Mouse (Mus musculus): ENCODE measurements around the gene Rd3. TPM values are rescaled to one million over a fixed set of nuclear protein-coding genes. Genes with fewer than 3 reads are reported as not detected.

Gene Rd3
- polyA plus RNA-seq, 1 experiment: not detected

DNA sequence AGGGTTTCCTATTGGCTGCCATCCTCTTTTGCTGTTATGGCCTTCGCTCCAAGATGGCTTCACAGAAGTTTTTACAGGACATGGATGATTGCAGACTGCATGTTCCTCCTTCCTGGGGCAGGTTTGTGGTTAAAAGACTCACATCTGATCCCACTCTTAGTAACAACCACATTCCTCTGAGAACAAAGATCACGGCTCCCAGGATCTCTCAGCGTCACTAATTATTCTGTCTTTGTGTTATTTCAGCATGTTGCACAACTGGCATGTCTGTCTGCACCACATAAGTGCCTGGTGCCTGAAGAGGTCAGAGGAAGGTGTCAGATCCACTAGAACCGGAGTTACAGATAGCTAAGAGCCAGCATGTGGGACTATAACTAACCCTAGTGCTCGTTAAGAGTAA is 7.2 kb upstream of the Rd3 start:
- no peak overlapping the region for H3ac ChIP-seq (ENCODE audit: control insufficient read depth, insufficient read length)
- H3K27me3 ChIP-seq (ENCODE audit: control insufficient read depth, insufficient read depth, insufficient read length): no peaks in the 10 kb centered on the region
- H3K4me2 ChIP-seq (ENCODE audit: low read depth): no peak overlapping the region
- H3K79me2 ChIP-seq (ENCODE audit: control insufficient read depth, insufficient read depth): no peaks in the 10 kb centered on the region
- no peaks in the 10 kb centered on the region for H3K36me3 ChIP-seq (ENCODE audit: control insufficient read depth, insufficient read depth)
- TF ChIP-seq REST (IDR thresholded peaks at IDR 0.05; ENCODE audit: insufficient read depth, insufficient read length) (no peak), CEBPB (IDR thresholded peaks at IDR 0.05; ENCODE audit: insufficient read depth, poor library complexity, severe bottlenecking) (peak; percentile 62; the same call in 1 of the 2 replicates), MYOG (IDR thresholded peaks at IDR 0.05; ENCODE audit: control insufficient read depth in 1 of 3, insufficient read depth in 1 of 3, insufficient read length in 2 of 3, low read depth in 2 of 3) (no peak), E2F4 (IDR thresholded peaks at IDR 0.05; ENCODE audit: insufficient read depth) (no peak)
- H3K4me3 ChIP-seq: no peak overlapping the region

DNA sequence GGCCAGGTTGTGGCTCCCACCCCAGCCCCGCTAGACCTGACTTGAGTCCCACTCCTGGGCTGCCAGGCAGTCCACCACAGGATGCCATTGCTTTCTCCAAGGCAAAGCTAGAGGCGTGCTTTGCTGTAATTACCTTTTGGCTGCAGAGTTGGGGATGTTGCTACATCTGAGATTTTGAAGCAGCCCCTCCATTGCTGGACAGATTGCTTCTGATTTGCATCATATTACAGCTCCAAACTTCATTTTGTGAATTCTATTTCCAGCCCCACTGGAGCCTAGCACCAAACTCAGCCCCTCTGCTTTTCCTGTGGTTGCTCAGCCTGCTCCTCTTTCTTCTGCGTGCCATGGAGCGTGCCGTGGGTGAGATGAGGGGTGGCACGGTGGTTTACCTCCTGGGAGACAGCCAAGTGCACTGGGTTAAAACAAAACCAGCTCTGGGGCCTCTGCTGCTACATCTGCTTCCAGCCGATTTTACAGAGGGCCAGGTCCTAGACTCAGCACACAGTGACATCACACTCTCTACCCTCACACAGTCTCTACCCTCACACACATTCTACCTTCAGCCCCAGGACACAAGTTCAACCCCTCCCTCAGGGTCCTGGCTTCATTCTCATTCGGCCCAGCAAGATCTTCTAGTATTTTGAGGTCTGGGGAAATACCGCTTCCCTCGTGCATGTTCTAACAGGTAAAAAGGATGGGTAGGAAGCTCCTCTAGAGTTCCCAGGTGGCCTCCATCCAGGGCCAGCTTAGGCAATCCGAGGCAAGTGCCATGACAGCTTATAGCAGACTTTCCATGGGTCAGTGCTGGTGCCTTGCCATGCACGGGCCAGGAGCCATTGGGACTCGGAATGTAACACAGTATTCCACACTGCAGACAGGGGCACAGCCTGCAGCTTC is 2.4 kb upstream of the Rd3 start:
- Histone ChIP-seq H3K36me3 (ENCODE audit: control insufficient read depth, insufficient read depth) (no peaks in the 10 kb centered on the region), H3K27me3 (ENCODE audit: control insufficient read depth, insufficient read depth, insufficient read length) (peaks cover 8% of the 10 kb centered on the region), H3K4me2 (ENCODE audit: low read depth) (peak overlapping the region; percentile 28), H3ac (ENCODE audit: control insufficient read depth, insufficient read length) (no peak overlapping the region), H3K4me3 (no peak overlapping the region), H3K79me2 (ENCODE audit: control insufficient read depth, insufficient read depth) (no peaks in the 10 kb centered on the region)
- peak; percentile 80; the same call in 1 of the 2 replicates for TF ChIP-seq CEBPB (IDR thresholded peaks at IDR 0.05; ENCODE audit: insufficient read depth, poor library complexity, severe bottlenecking)
- TF ChIP-seq E2F4 (IDR thresholded peaks at IDR 0.05; ENCODE audit: insufficient read depth): no peak

DNA sequence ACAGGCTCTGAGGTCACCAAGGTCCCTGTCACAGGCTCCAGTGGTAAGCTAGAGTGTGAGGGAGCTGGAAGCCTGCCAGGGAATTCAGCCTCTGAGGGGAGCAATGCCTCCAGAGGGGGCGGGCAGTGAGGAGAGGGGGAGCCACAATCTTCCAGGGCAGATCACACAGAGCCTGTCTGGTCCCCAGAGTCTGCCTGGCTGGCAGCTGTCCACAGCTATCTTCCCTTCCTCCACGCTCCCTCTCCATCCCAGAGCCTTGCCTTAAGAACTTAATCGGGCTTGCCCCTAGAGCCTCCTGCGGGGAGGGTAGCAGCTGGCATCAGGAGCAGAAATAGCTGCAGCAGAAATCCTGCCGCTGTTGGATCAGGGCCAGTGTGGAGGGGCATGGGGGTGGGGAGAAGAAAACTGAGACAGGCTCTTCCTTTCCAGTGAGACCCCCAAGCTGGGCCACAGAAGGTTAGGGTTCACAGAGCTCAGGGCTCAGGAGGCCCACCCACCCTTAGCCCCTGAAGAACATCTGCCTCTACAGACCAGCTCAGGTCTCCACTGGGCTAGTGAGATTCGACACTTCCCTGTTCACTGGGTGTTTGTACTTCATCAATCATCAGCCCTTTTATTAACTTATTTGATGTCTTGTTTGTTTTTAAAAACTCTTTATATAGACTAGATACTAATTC is 4.4 kb downstream of the Rd3 start:
- Histone ChIP-seq H3K36me3 (ENCODE audit: control insufficient read depth, insufficient read depth) (no peaks in the 10 kb centered on the region), H3K4me2 (ENCODE audit: low read depth) (peak overlapping the region; percentile 13)
- TF ChIP-seq MYOG (IDR thresholded peaks at IDR 0.05; ENCODE audit: control insufficient read depth in 1 of 3, insufficient read depth in 1 of 3, insufficient read length in 2 of 3, low read depth in 2 of 3): peak; percentile 8 to 76 (median 58)
- TF ChIP-seq MYOD1 (IDR thresholded peaks at IDR 0.05; ENCODE audit: control insufficient read depth in 1 of 3, insufficient read length in 2 of 3, low read depth in 2 of 3): peak in 2 of 3 experiments; percentile 70 to 77
- TF ChIP-seq REST (IDR thresholded peaks at IDR 0.05; ENCODE audit: insufficient read depth, insufficient read length): no peak
- TF ChIP-seq USF1 (IDR thresholded peaks at IDR 0.05; ENCODE audit: low read depth): no peak

DNA sequence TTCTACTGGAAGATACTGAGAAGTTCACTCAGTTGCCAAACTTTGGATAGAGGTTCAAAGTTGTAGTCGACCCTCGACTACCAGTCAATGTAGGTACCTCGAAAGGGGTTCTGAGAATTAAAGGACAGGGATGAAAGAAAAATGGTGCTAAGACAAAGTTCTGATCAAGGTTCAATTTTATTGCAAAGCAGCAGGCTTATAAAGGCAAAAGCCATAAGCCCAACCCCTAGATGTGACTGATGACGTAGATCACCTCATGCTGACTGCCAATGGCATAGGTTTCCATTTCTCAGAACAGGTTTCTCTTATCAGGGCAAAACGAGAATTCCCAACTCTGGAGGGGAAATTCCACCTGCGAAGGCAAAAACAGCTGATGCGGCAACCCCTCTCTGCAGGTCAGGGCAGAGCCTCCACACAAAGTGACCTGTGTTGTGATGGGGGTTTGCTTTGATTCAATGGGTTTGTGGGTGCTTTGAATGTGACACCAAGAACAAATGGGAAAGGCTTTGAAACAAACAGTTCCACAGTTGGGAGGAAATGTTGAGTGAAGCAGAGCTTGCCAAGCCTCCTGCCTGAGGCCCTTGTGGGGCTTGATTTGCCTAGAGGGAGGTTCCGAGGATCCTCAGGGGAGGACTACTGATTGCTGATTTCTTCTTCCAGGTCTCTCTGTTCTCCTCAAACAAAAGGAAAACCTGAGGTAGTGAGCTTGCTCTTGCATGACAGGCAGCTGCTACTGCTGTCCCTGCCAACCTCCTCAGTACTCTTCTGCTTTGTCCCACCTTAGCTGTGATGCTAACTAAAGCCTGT is 9.7 kb downstream of the Rd3 start:
- H3ac ChIP-seq (ENCODE audit: control insufficient read depth, insufficient read length): no peak overlapping the region
- no peaks in the 10 kb centered on the region for H3K79me2 ChIP-seq (ENCODE audit: control insufficient read depth, insufficient read depth)
- H3K36me3 ChIP-seq (ENCODE audit: control insufficient read depth, insufficient read depth): no peaks in the 10 kb centered on the region
- no peak overlapping the region for H3K4me2 ChIP-seq (ENCODE audit: low read depth)
- TF ChIP-seq USF1 (IDR thresholded peaks at IDR 0.05; ENCODE audit: low read depth) (no peak), TCF3 (IDR thresholded peaks at IDR 0.05; ENCODE audit: insufficient read length, low read depth) (no peak), CEBPB (IDR thresholded peaks at IDR 0.05; ENCODE audit: insufficient read depth, poor library complexity, severe bottlenecking) (no peak), REST (IDR thresholded peaks at IDR 0.05; ENCODE audit: insufficient read depth, insufficient read length) (no peak), POLR2AphosphoS2 (IDR thresholded peaks at IDR 0.05; ENCODE audit: insufficient read length, low read depth) (no peak), POLR2A (IDR thresholded peaks at IDR 0.05; ENCODE audit: insufficient read length, low read depth) (no peak), TCF12 (IDR thresholded peaks at IDR 0.05; ENCODE audit: insufficient read depth, poor library complexity, severe bottlenecking) (no peak), SRF (IDR thresholded peaks at IDR 0.05; ENCODE audit: control insufficient read depth, insufficient read length, low read depth) (no peak), MAX (IDR thresholded peaks at IDR 0.05; ENCODE audit: low read depth) (no peak), MYOG (IDR thresholded peaks at IDR 0.05; ENCODE audit: control insufficient read depth in 1 of 3, insufficient read depth in 1 of 3, insufficient read length in 2 of 3, low read depth in 2 of 3) (no peak), E2F4 (IDR thresholded peaks at IDR 0.05; ENCODE audit: insufficient read depth) (no peak), MYOD1 (IDR thresholded peaks at IDR 0.05; ENCODE audit: control insufficient read depth in 1 of 3, insufficient read length in 2 of 3, low read depth in 2 of 3) (no peak)
- H3K27me3 ChIP-seq (ENCODE audit: control insufficient read depth, insufficient read depth, insufficient read length): peaks cover 5% of the 10 kb centered on the region
- no peak overlapping the region for H3K4me3 ChIP-seq

More for the DNA sequence above, 4.4 kb downstream of the Rd3 start:
- H3K27me3 ChIP-seq (ENCODE audit: control insufficient read depth, insufficient read depth, insufficient read length): peaks cover 13% of the 10 kb centered on the region
- H3ac ChIP-seq (ENCODE audit: control insufficient read depth, insufficient read length): no peak overlapping the region
- H3K79me2 ChIP-seq (ENCODE audit: control insufficient read depth, insufficient read depth): no peaks in the 10 kb centered on the region
- H3K4me3 ChIP-seq: no peak overlapping the region

DNA sequence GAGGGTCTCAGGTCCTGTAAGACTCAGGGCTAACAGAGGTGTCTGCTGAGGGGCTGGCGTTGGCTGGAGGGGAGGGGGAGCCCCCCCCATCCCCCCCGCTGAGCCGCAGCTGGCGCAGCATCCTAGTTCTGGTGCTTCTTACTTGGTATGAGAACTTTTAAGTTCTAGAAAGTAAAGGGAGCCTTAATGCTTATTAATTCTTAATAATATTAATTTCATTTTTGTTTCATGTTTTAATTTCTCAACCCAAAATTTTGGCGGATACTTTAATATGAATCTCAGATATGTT is 10.3 kb downstream of the Rd3 start:
- no peak for TF ChIP-seq CEBPB (IDR thresholded peaks at IDR 0.05; ENCODE audit: insufficient read depth, poor library complexity, severe bottlenecking)
- no peak for TF ChIP-seq E2F4 (IDR thresholded peaks at IDR 0.05; ENCODE audit: insufficient read depth)
- TF ChIP-seq MAX (IDR thresholded peaks at IDR 0.05; ENCODE audit: low read depth): no peak
- TF ChIP-seq POLR2A (IDR thresholded peaks at IDR 0.05; ENCODE audit: insufficient read length, low read depth): no peak
- no peak for TF ChIP-seq POLR2AphosphoS2 (IDR thresholded peaks at IDR 0.05; ENCODE audit: insufficient read length, low read depth)
- TF ChIP-seq REST (IDR thresholded peaks at IDR 0.05; ENCODE audit: insufficient read depth, insufficient read length): no peak
- TF ChIP-seq TCF12 (IDR thresholded peaks at IDR 0.05; ENCODE audit: insufficient read depth, poor library complexity, severe bottlenecking): no peak
- TF ChIP-seq USF1 (IDR thresholded peaks at IDR 0.05; ENCODE audit: low read depth): no peak
- TF ChIP-seq SRF (IDR thresholded peaks at IDR 0.05; ENCODE audit: control insufficient read depth, insufficient read length, low read depth): no peak
- no peak for TF ChIP-seq MYOD1 (IDR thresholded peaks at IDR 0.05; ENCODE audit: control insufficient read depth in 1 of 3, insufficient read length in 2 of 3, low read depth in 2 of 3)
- Histone ChIP-seq H3K79me2 (ENCODE audit: control insufficient read depth, insufficient read depth) (no peaks in the 10 kb centered on the region), H3K27me3 (ENCODE audit: control insufficient read depth, insufficient read depth, insufficient read length) (peaks cover 5% of the 10 kb centered on the region), H3K4me3 (no peak overlapping the region), H3ac (ENCODE audit: control insufficient read depth, insufficient read length) (no peak overlapping the region), H3K4me2 (ENCODE audit: low read depth) (no peak overlapping the region), H3K36me3 (ENCODE audit: control insufficient read depth, insufficient read depth) (no peaks in the 10 kb centered on the region)

Measured in myocyte (in vitro differentiated cells).